Mouse (Mus musculus): Measurements from ENCODE around the gene Triobp.

DNA sequence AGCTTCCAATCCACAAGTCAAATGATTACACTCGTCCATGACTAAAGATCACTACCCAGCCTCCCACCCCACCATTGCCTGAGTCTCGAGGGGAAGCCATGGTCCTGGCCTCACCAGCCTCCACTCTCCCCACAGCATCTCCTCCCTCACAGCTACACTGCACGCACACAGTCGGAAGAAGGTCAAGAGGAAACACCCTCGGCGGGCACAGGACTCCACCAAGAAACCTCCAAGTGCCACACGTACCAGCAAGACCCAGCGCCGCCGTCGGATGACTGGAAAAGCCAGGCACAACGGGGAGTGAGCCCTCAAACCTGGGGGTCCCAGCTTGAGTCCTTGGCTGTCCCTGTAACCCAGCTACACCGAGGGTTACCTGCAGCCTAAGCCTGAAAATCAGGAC, 7.2 kb upstream of the Triobp start:
- TF ChIP-seq POLR2A (IDR thresholded peaks at IDR 0.05; ENCODE audit: extremely low read depth, insufficient read depth, low read length) (no peak), CTCF (IDR thresholded peaks at IDR 0.05; ENCODE audit: extremely low read depth, insufficient read depth, low read length) (no peak)

Data from cortical plate, adult 2 months (tissue).